ENCODE assay signal across 14 mouse cellular contexts in genomic region chr2:122789311-122789710, GRCm38 (mm10). TPM values are rescaled to one million over a fixed set of nuclear protein-coding genes. Genes with fewer than 3 reads are reported as not detected.
DNase-seq lines count a peak whose midpoint lies in the region; ATAC-seq and TF ChIP-seq lines count a peak whose summit lies in the region.
"Had no signal": no experiment of that assay in that cellular context is flagged by ENCODE, and none has a peak within 500 bp of the region (broad histone marks: within the 10 kb centered on the region; RNA-seq: fewer than 3 reads in every experiment).

No protein-coding gene starts in this region.

- H3K4me2 ChIP-seq in kidney, embryonic 14.5 days (replicated peaks; ENCODE audit: low read depth, low read length) = no peak overlapping the region
- H3K4me2 ChIP-seq in lung, postnatal 0 days (replicated peaks; ENCODE audit: low read depth, low read length) = no peak overlapping the region
- H3K4me2 ChIP-seq: heart, embryonic 13.5 days; stomach, embryonic 15.5 days had no signal

- no peaks in the 10 kb centered on the region for H3K36me3 ChIP-seq in kidney, embryonic 14.5 days (ENCODE audit: control insufficient read depth, insufficient read depth, low read length)
- H3K36me3 ChIP-seq in lung, postnatal 0 days (ENCODE audit: insufficient read depth, low read length) = no peaks in the 10 kb centered on the region
- no peaks in the 10 kb centered on the region for H3K36me3 ChIP-seq in limb, embryonic 10.5 days
- H3K36me3 ChIP-seq: heart, embryonic 13.5 days; stomach, embryonic 15.5 days had no signal

- TF ChIP-seq CTCF in lung, postnatal 0 days (IDR thresholded peaks at IDR 0.05) = no peak

- DNase-seq in kidney, adult 18-20 months = peak; percentile 23
- DNase-seq in lung, postnatal 0 days (ENCODE audit: low spot score) = peak; percentile 86
- DNase-seq in thymus, postnatal 10 days (ENCODE audit: low spot score in 2 of 2) = peak; percentile 36 to 55
- DNase-seq in left cerebral cortex, postnatal 25 days (ENCODE audit: low spot score in 2 of 2) = no peak
- DNase-seq in ovary, postnatal 10 days (ENCODE audit: low spot score) = no peak
- no peak for DNase-seq in limb, embryonic 10.5 days (ENCODE audit: low spot score)
- DNase-seq: cerebellum, adult 2 months; right cerebral cortex, adult 18-20 months had no signal

- H3K27ac ChIP-seq in kidney, embryonic 14.5 days (ENCODE audit: low read depth, low read length) = no peak overlapping the region
- no peak overlapping the region for H3K27ac ChIP-seq in lung, postnatal 0 days (ENCODE audit: low read length)
- no peak overlapping the region for H3K27ac ChIP-seq in limb, embryonic 10.5 days
- H3K27ac ChIP-seq: heart, embryonic 13.5 days; kidney, postnatal 0 days; macrophage; stomach, embryonic 15.5 days had no signal

- ATAC-seq in kidney, embryonic 14.5 days (ENCODE audit: low FRiP score, low TSS enrichment) = no peak
- peak; percentile 78 for ATAC-seq in granulocyte monocyte progenitor cell, adult 5-6 weeks (replicated peaks; ENCODE audit: poor library complexity, severe bottlenecking)
- ATAC-seq in lung, postnatal 0 days = peak; percentile 84

- no peaks in the 10 kb centered on the region for H3K4me1 ChIP-seq in kidney, embryonic 14.5 days (ENCODE audit: control insufficient read depth, insufficient read depth, low read length)
- no peaks in the 10 kb centered on the region for H3K4me1 ChIP-seq in lung, postnatal 0 days (ENCODE audit: insufficient read depth, low read depth, low read length)
- no peaks in the 10 kb centered on the region for H3K4me1 ChIP-seq in limb, embryonic 10.5 days
- H3K4me1 ChIP-seq: heart, embryonic 13.5 days; stomach, embryonic 15.5 days had no signal

- WGBS in kidney, embryonic 14.5 days = 69% methylated on average over 7 of the region's 7 CpGs
- WGBS in lung, postnatal 0 days = 62% methylated on average over 7 of the region's 7 CpGs
- 83% methylated on average over 7 of the region's 7 CpGs for WGBS in limb, embryonic 10.5 days

- H3K27me3 ChIP-seq in kidney, embryonic 14.5 days (ENCODE audit: control insufficient read depth, insufficient read depth, low read length) = no peaks in the 10 kb centered on the region
- H3K27me3 ChIP-seq in lung, postnatal 0 days (replicated peaks; ENCODE audit: insufficient read depth, low read length) = no peaks in the 10 kb centered on the region
- no peaks in the 10 kb centered on the region for H3K27me3 ChIP-seq in limb, embryonic 10.5 days (ENCODE audit: low read depth, poor library complexity, severe bottlenecking)
- H3K27me3 ChIP-seq: heart, embryonic 13.5 days; stomach, embryonic 15.5 days had no signal

- peak; percentile 13; the same call in 1 of the 2 replicates for TF ChIP-seq EP300 in lung, postnatal 0 days (IDR thresholded peaks at IDR 0.05)

- no peak overlapping the region for H3K9ac ChIP-seq in kidney, embryonic 14.5 days (ENCODE audit: low read depth, low read length)
- H3K9ac ChIP-seq in lung, postnatal 0 days (replicated peaks; ENCODE audit: low read depth) = no peak overlapping the region
- H3K9ac ChIP-seq: heart, embryonic 13.5 days; stomach, embryonic 15.5 days had no signal

- H3K9me3 ChIP-seq in kidney, embryonic 14.5 days (ENCODE audit: control insufficient read depth, low read length) = no peaks in the 10 kb centered on the region
- H3K9me3 ChIP-seq in lung, postnatal 0 days (ENCODE audit: low read length) = no peaks in the 10 kb centered on the region
- H3K9me3 ChIP-seq in limb, embryonic 10.5 days (replicated peaks) = no peaks in the 10 kb centered on the region
- H3K9me3 ChIP-seq: heart, embryonic 13.5 days; stomach, embryonic 15.5 days had no signal

- intact Hi-C loops in left cerebral cortex, postnatal 25 days (cut with DNase I) = no loop called here

- no peak overlapping the region for H3K4me3 ChIP-seq in kidney, embryonic 14.5 days (ENCODE audit: low read length)
- H3K4me3 ChIP-seq in lung, postnatal 0 days (ENCODE audit: low read depth, low read length) = no peak overlapping the region
- no peak overlapping the region for H3K4me3 ChIP-seq in limb, embryonic 10.5 days
- H3K4me3 ChIP-seq: heart, embryonic 13.5 days; stomach, embryonic 15.5 days had no signal

RNA-seq across cellular contexts. Expression of gene Sqor, which starts 24.3 kb away (rescaled TPM):
- 7.9 and 11.8 TPM in 2 replicates for polyA plus RNA-seq in kidney, embryonic 14.5 days (2014; fragmentation: Nextera tagmentation; extraction: Ambion mirVana)
- total RNA-seq in granulocyte monocyte progenitor cell, adult 5-6 weeks (2014; fragmentation: Nextera tagmentation) = 22.7 and 29.0 TPM in 2 replicates
- total RNA-seq in granulocyte monocyte progenitor cell, adult 5-6 weeks (2017) = 26.4 and 36.6 TPM in 2 replicates
- 29.2 and 30.5 TPM in 2 replicates for polyA plus RNA-seq in lung, postnatal 0 days (2015; fragmentation: Nextera tagmentation; extraction: Ambion mirVana)
- total RNA-seq in left cerebral cortex, postnatal 25 days (2021) = 1 to 10 TPM; 4.1 to 5.5 TPM
- polyA plus RNA-seq in limb, embryonic 10.5 days (2016; fragmentation: Nextera tagmentation; extraction: Ambion mirVana) = 2.7 and 3.7 TPM in 2 replicates

RNA-seq across cellular contexts. Expression of gene Bloc1s6, which starts 51.0 kb away (rescaled TPM):
- 35.4 and 51.3 TPM in 2 replicates for polyA plus RNA-seq in kidney, embryonic 14.5 days (2014; fragmentation: Nextera tagmentation; extraction: Ambion mirVana)
- 25.7 and 31.8 TPM in 2 replicates for total RNA-seq in granulocyte monocyte progenitor cell, adult 5-6 weeks (2014; fragmentation: Nextera tagmentation)
- 38.8 and 39.9 TPM in 2 replicates for total RNA-seq in granulocyte monocyte progenitor cell, adult 5-6 weeks (2017)
- polyA plus RNA-seq in lung, postnatal 0 days (2015; fragmentation: Nextera tagmentation; extraction: Ambion mirVana) = 29.8 and 30.6 TPM in 2 replicates
- 10 to 100 TPM; 26.1 to 35.3 TPM for total RNA-seq in left cerebral cortex, postnatal 25 days (2021)
- 59.2 and 62.6 TPM in 2 replicates for polyA plus RNA-seq in limb, embryonic 10.5 days (2016; fragmentation: Nextera tagmentation; extraction: Ambion mirVana)

Comparison
In these comparisons a context has a peak if more than half of its experiments do, and no peak if none do; other contexts are left out.
1. DNase-seq: peak in kidney, adult 18-20 months (single experiment), lung, postnatal 0 days (single experiment) and thymus, postnatal 10 days (2 of 2); none in left cerebral cortex, postnatal 25 days (0 of 2), ovary, postnatal 10 days (single experiment) and limb, embryonic 10.5 days (single experiment).